Mouse (Mus musculus) fat pad, adult 2 months (tissue): ENCODE results near the gene 1700069L16Rik.

Experiments used
- DNase-seq: peaks from one replicate; pipeline ENCODE4 v3.0.0-alpha.2; 2011; ENCODE audit warnings: low read depth, low spot score; ENCODE audit errors: extremely low read depth

1700069L16Rik gene

DNA sequence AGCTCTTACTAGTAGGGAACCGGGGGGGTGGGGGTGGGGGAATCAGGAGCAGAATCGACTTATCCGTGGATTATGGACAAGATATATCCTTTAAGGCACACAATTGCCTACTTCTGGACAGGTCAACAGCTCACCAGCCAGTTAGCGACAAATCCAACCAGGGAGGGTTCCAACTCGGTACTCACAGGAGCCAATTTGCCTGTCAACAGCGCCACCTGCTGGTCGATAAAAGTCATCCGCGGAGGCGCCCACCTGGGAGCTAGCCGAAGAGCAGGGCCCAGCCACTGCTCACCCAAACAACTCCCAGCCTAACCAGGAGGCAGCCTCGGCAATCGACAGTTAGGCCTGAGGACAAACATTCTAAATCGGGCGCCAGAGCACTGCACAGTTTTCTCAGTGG is at the start of gene 1700069L16Rik:
1700069L16Rik (minus strand) TSS at position 327 of the 400 bp plus-strand sequence.
- DNase-seq: no peak

- no peak for DNase-seq
Measured at GRCm38 (mm10) chr5:113773664-113774063, 49.1 kb upstream of the 1700069L16Rik start.

- no peak for DNase-seq
Measured at GRCm38 (mm10) chr5:113772905-113773519, 48.4 kb upstream of the 1700069L16Rik start.

DNA sequence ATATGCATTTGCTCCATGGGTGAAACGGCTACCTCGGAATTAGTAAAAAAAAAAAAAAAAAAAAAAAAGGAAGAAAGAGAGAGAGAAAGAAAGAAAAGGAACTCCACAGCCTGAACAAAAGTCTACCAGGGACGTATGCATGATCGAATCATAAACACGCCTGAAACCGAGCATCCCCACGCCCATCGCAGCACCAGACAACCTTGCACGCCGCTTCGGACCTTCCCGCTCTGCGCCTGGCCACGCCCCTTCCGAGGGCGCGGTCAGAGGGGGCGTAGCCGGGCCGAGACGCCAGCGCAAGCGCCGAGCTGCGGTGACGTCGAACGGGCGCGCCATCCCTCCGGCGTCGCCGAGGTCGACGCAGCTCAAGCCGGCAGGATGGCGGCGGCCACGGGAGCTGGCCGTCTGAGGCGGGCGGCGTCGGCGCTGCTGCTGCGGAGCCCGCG is 47.9 kb upstream of the 1700069L16Rik start, which contains the start of the genes Sart3 and Iscu:
Sart3 (minus strand) TSS at position 61 of the 446 bp plus-strand sequence.
Iscu (plus strand) TSS at position 299 of the 446 bp plus-strand sequence.
- DNase-seq: peak; percentile 21

DNA sequence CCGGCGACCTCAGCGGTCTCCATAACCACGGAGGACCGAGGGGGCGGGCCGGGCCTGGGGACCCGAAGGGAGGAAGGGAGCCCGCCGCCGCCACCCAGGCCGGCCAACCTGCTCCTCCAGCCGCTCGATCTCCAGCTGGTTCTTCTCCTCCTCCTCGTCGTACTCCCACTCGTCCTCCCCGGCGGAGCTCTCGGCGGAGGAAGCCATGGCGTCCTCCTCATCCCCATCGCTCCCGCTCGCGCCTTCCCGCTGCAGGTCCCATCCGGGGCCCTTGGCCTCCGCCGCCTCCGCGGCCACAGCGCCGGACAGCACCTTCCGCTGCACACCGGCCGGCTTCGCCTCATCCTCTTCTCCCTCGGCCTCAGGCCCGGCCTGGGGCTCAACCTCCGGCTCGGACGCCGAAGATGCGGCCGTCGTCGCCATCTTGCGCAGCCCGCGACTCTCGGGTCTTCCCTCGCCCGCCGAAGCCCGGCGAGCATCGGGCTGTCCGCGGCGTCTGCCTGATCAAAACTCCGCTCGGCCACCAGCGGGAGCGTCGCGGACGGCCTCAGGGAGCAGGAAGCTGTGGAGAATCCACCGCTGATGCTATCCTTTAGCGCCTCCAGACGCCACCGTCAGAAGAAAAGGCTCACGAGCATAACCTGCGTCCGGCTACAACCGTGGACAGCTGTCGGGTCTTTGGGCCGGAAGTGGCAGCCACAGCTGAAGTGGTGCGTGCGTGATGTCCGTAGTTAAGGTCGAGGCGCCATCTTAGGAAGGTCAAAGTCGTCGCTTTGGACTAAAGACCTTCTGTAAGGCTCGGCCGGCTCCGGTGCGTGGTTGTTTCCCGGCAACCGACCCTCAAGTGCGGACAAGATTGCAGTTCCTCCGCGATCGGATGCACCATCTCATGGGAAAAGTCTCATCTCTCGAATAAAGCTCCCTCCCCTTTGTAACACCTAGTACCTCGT is 46.9 kb upstream of the 1700069L16Rik start:
- DNase-seq: peak; percentile 28

DNA sequence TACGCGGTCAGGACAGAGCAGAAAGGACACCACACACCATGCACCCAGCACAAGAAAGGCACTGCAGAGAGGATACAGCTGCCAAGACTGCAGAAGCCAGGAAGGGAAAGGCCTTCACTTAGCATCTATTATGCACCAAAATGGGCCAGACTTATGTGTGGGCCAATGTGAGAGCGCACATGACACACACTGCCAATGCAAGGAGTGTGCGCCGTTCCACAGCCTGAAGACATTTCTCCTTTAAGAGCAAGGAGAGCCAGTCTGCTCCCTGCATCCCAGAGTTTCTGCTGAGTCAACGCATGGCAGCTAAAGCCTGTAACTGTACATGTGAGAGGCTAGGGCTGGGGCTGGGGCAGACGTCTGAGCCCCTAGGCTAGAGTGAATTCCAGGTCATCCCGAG is 44.2 kb upstream of the 1700069L16Rik start:
- no peak for DNase-seq

- DNase-seq: no peak
Measured at GRCm38 (mm10) chr5:113765641-113766526, 41.3 kb upstream of the 1700069L16Rik start.

GRCm38 (mm10) chr5:113764426-113764825 is 39.9 kb upstream of the 1700069L16Rik start:
- DNase-seq: no peak

DNA sequence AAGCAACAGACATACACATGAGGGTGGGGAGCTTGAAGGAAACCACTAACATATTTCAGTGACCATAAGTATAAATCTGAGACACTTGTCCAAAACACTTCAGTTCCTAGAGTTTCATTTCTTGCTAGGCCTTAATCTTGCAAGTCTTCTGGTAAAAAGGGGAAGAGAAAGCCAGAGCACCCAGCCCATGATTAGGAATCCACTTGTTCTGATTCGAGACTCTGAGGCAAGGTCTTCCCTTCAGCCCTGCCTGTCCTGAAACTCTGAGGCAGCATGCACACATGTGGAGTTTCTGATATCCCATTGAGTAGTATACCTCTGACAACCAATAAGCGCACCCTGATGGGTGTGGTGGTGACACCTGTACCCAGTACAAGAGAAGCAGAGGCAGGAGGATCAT is 37.0 kb upstream of the 1700069L16Rik start:
- DNase-seq: no peak

DNA sequence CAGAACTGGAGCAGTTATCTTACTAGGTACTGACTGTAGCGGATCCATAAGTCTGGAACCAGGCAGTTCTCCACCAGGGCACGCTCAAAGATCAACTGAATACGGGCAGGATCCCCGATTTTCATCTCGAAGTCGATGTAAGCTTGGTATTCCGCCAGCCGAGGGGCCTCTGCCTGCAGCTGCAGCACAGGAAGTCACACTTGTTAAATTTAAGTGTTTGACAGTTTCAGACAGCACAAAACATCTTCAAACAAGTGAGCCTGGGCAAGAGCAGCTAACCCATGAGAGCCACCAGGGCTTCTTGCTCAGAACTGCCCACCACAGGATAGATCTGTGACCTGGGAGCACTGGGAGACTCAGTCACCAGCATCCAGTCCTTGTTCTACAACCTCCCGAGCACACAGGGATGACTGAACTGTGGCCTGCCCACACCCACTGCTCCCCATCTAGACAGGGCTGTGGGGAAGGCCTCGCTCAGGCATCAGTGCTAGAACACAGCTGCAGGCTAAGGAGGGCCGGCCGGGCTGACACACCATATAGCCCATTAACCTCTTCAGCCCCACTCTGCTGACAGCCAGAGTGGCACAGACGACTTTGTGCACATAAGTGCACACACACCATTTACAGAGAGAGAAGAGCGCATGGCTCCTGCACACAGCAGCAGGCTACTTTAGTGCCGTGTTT is 30.9 kb upstream of the 1700069L16Rik start:
- DNase-seq: no peak

DNA sequence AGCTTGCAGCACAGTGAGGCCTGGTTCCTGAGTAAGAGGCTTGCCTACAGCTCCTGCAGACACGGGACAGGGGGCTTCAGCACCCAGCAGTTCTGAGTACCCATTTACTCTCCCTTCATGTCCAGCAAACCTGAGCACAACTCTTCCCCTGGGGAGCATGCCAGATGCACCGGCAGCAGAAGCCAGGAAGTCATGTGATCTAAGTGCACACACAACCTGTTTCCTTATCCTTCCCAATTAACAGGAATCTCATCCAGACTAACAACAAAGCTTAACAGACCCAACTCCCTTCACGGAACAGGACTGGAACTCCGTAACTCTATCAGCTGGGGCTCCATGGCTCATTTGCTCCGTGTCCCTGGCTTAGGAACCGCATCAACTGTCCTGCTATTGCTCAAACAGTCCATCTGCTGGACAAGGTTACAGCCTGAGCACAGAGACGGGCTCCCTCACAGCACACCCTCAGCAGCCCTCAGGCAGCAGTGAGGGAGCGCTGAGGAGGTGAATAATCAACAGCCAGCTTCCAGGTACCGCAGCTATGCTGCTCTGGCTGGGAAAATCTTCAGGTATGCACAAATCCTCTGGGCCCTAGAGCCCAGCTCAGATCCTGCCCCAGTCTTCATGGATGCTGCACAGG is 27.1 kb upstream of the 1700069L16Rik start:
- DNase-seq: no peak

GRCm38 (mm10) chr5:113748556-113749331 is 24.2 kb upstream of the 1700069L16Rik start:
- no peak for DNase-seq

- DNase-seq: no peak
Measured at GRCm38 (mm10) chr5:113747629-113748028, 23.1 kb upstream of the 1700069L16Rik start.

- no peak for DNase-seq
Measured at GRCm38 (mm10) chr5:113737607-113738237, 13.2 kb upstream of the 1700069L16Rik start.

DNA sequence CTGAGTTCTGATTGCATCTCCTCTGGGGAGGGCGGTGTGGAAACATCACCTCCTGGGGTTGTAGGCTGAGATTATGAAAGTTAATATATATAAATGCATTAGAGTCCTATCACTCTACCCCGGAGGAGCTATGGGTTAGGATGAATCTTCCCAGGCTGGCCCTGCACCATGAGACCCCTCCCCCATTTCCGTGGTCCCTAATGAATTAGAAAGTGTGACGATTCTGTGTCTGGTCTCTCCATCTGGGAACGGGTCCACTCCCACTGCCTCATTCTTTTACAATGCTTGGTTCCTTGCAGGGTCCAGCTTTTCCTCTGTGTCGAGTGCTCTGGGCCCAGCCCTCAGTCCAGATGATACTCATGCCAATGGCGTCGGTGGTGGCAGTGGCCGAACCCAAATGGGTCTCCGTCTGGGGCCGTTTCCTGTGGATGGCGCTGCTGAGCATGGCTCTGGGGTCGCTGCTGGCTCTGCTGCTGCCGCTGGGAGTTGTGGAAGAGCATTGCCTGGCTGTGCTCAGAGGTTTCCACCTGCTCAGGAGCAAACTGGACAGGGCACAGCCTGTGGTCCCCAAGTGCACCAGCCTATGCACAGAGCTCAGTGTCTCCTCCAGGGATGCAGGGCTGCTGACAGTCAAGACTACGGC is 12.1 kb upstream of the 1700069L16Rik start:
- DNase-seq: no peak

DNA sequence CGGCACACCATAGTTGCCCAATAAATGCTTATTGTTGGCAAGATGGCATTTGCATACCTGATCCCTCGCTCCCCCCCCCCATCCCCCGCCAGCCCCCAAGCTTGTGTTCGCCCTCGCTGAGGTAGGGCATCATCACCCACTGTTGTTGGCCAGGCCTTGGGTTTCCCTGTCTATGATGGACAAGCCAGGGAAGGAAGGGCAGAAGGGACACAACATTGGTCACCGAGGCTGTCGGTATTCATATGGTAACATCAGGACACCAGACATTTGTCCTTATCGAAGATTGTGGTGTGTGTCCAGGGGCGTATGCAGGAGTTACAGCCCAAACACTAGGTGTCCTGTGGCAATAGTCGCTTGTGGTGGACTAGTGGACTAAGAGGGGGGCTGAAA is 11.5 kb upstream of the 1700069L16Rik start:
- DNase-seq: no peak

DNA sequence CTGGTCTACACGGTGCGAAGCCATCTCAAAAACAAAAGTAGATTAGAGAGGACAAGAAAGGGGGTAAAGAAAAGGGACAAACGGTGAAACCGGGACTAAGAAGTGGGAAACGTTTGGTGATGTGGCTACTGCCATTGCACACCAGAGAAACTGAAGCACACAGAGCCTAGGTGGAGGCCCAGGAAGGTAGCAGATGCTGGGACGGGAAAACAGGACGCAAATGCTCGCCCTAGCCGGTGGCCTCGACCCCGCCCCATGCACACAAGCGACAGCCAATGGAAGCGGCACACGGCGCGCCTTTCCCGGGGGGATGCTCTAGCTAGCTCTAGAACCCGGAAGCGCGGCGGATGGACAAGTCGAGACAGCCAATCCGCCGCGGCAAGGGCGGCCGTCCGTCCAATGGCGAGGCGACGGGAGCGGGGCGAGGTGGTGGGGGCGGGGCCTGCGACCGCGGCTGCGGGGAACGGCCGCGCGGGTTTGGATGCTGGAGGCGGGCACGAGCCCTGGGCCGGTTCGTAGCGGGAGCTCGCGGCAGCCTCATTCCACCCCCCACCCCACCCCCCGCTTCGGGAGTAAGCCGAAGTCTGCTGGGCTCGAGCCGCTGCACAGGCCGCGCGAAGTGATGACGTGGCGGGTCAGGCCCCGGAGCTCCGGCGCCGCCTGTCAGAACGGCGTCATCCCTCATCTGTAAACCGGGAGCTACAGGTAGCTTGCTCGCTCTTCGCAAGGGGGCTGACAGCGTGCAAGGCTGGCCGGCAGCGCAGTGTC is 11.0 kb upstream of the 1700069L16Rik start, which contains the start of gene Ficd:
Ficd (plus strand) TSS at position 459 of the 768 bp plus-strand sequence.
- peak; percentile 57 for DNase-seq
